Mouse (Mus musculus): ENCODE measurements around the gene Lmf2.

Gene Lmf2

GRCm38 (mm10) chr15:89355241-89356187 is at the start of gene Lmf2, which contains the start of gene Ncaph2:
Lmf2 (minus strand) TSS chr15:89355659.
Ncaph2 (plus strand) TSS chr15:89355719.
- peak; percentile 98 for DNase-seq (ENCODE audit: extremely low spot score)

- no peak for DNase-seq (ENCODE audit: extremely low spot score)
Measured at GRCm38 (mm10) chr15:89404831-89405623, 49.6 kb upstream of the Lmf2 start.

DNA sequence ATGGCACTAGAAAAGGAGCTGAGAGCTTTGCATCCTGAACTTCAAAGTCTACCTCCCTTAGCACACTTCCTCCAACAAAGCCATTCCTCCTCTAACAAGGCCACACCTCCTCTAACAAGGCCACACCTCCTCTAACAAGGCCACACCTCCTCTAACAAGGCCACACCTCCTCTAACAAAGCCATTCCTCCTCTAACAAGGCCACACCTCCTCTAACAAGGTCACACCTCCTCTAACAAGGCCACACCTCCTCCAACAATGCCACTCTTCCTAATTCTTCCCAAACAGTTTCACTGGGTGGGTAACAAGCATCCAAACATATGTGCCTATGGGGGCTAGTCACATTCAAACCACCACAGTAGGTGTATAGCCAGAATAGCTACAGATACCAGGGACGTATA is 47.0 kb upstream of the Lmf2 start:
- DNase-seq (ENCODE audit: extremely low spot score): no peak

- DNase-seq (ENCODE audit: extremely low spot score): no peak
Measured at GRCm38 (mm10) chr15:89399716-89400115, 44.3 kb upstream of the Lmf2 start.

- no peak for DNase-seq (ENCODE audit: extremely low spot score)
Measured at GRCm38 (mm10) chr15:89398146-89398545, 42.7 kb upstream of the Lmf2 start.

GRCm38 (mm10) chr15:89396883-89397282 is 41.4 kb upstream of the Lmf2 start:
- DNase-seq (ENCODE audit: extremely low spot score): no peak

DNA sequence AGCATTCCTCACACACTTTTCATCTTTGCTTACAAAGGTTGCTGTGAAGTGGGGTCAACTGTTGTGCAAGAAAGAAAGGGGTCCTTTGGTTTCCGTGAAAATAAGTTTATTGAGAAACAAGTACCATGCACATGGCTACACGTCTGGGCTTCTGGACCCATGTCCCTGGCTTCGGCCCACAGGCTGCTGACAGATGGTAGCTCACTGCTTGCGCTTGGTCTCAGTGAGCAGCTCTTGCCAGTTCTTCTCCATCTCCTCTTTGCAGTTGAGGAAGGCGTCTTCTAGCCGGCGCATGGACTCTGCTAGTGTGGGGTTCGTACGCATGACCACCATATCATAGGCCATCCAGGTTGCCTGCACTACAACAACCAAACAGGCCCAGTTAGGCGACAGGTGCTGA is 34.6 kb upstream of the Lmf2 start:
- DNase-seq (ENCODE audit: extremely low spot score): no peak

- DNase-seq (ENCODE audit: extremely low spot score): no peak
Measured at GRCm38 (mm10) chr15:89387127-89387526, 31.7 kb upstream of the Lmf2 start.

DNA sequence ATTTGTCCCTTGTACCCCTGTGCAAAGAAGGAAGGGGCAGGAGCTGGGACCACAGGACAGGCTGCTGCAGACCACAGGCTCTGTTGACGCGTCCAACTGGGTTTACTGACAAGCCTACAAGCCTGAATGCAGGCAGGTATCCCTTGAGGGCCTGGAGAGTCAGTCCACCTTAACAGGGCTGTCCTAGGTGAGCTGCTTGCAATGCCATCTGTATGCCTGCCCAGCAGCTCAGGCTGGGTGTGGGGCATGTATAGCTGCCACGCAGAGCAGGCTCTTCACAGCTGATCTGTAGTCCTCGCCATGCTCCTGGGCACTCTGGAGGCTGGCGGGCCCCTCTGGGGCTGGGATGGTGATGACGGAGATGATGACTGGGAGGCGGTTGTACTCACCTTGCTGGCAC is 29.2 kb upstream of the Lmf2 start, which contains the start of gene Klhdc7b:
Klhdc7b (plus strand) TSS at position 301 of the 400 bp plus-strand sequence.
- no peak for DNase-seq (ENCODE audit: extremely low spot score)

GRCm38 (mm10) chr15:89379429-89379828 is 24.0 kb upstream of the Lmf2 start:
- peak; percentile 14 for DNase-seq (ENCODE audit: extremely low spot score)

- DNase-seq (ENCODE audit: extremely low spot score): peak; percentile 45
Measured at GRCm38 (mm10) chr15:89378831-89379401, 23.5 kb upstream of the Lmf2 start, which contains the start of gene Odf3b. Odf3b (minus strand) TSS chr15:89379282.

GRCm38 (mm10) chr15:89377938-89378828 is 22.7 kb upstream of the Lmf2 start:
- DNase-seq (ENCODE audit: extremely low spot score): peak; percentile 25

- DNase-seq (ENCODE audit: extremely low spot score): peak; percentile 17
Measured at GRCm38 (mm10) chr15:89377362-89377761, 21.9 kb upstream of the Lmf2 start.

GRCm38 (mm10) chr15:89376957-89377356 is 21.5 kb upstream of the Lmf2 start, which contains the start of gene Tymp:
Tymp (minus strand) TSS chr15:89377039.
- no peak for DNase-seq (ENCODE audit: extremely low spot score)

- DNase-seq (ENCODE audit: extremely low spot score): no peak
Measured at GRCm38 (mm10) chr15:89376040-89376439, 20.6 kb upstream of the Lmf2 start.

GRCm38 (mm10) chr15:89374801-89375534 is 19.5 kb upstream of the Lmf2 start:
- no peak for DNase-seq (ENCODE audit: extremely low spot score)

GRCm38 (mm10) chr15:89374340-89374739 is 18.9 kb upstream of the Lmf2 start:
- no peak for DNase-seq (ENCODE audit: extremely low spot score)

DNA sequence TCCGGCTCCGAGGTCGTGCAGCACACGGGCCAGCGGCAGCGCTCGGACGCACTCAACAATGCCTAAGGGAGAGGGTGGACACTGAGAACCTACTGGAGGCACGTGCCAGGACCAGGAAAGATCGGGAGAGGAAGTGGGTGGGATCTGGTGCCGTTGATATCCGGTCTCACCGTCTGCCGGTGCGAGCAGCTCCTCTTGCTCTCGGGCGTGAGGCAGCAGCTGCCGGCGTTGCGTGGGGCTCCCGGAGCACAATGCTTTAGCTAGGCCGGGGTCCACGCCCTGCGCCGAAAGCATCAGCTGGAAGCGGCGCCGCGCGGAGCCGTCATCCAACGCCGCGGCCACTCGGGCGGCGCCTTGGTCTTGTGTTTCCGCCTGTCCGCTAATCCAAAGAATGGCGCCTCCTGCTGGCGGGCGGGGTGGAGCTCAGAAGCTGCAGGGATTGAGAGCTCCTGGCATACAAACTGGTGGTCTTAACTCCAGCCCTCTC is 18.3 kb upstream of the Lmf2 start, which contains the start of gene Sco2:
Sco2 (minus strand) TSS at position 85 of the 487 bp plus-strand sequence.
- DNase-seq (ENCODE audit: extremely low spot score): peak; percentile 96

DNA sequence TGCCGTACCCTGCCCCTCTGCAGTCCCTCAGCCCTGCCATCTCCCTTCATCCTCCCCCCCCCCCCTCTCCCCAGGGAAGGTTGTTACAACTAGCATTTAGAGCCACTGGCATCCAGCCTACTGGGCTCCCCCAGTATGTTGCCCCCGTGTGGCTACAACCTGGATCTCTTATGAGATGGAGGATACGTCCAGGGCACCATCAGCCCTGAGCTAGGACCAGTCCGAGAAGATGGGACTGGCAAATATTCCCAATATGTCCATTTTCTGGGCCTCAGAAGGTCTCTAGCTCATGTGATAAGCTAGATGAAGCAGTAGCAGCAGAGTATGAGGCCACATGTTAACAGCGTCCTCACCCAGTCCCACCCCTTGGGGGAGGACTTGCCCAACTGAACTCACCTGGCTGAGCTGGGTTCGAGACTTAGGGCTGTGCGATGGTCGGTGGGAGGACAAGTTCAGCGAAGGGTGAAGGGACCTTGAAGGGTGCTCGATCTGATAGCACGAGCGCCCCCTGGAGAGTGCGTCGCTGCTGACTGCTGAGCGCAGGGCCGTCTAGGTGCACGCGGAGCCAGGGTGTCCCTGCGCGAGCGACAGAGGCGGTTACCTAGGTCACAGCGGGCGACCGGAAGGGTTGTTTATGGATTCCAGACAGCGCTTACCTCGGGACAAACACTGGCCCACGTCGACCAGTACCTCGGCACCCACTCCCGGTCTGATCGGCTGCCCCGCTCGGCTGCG is 17.7 kb upstream of the Lmf2 start:
- DNase-seq (ENCODE audit: extremely low spot score): peak; percentile 86

All from embryo, embryonic 9.5 days (tissue).